Mouse (Mus musculus) kidney, postnatal 4 days (tissue): ENCODE results near the gene Gm20388.

Experiments used
- DNase-seq, 2 experiments: peaks; one replicate each; pipeline ENCODE4 v3.0.0; 2021; ENCODE audit warnings: mixed read lengths in 2 of 2

Gm20388 gene

GRCm38 (mm10) chr8:120376847-120377802 is 466.5 kb downstream of the Gm20388 start:
- DNase-seq: peak; percentile 77 to 78

GRCm38 (mm10) chr8:120377803-120378189 is 467.2 kb downstream of the Gm20388 start:
- DNase-seq: no peak

DNA sequence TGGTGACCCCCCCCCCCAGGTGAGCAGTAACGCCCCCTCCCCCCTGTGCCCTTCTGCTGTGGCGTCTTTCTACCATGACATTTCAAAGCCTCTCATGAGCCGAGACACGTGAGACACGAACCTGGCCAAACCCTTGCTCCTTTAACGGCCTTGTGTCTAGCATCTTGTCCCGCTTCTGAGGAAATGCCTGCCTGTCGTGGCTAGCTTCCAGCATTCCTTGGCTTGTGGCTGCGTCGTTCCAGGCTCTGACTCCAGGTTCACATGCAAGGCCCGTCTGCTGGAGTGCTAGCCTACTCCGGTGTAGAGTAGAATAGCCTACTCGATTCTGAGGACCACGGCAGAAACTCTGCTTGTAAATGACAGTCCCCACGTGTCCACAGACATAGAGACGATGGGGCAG is 467.7 kb downstream of the Gm20388 start:
- DNase-seq: peak; percentile 57 to 66

DNA sequence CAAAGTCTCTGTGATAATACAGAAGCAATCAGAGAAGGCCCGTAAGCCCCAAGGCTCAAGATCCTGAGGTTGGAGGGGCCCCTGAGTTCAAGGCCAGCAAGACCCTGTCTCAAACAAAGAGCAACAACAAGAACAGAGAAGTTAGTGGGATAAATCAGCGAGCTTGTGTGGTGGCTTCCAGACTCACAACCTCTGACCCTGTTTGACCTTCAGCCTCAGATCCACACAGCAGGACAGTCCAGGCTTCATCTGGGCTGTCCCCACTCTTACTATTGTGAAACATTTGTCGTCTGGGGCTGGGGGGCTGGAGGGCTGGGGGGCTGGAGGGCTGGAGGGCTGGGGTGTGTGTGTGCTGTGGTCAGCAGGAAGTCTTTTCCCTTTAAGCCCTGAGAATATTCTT is 468.4 kb downstream of the Gm20388 start:
- DNase-seq: no peak

GRCm38 (mm10) chr8:120381865-120382264 is 471.2 kb downstream of the Gm20388 start:
- DNase-seq: no peak

DNA sequence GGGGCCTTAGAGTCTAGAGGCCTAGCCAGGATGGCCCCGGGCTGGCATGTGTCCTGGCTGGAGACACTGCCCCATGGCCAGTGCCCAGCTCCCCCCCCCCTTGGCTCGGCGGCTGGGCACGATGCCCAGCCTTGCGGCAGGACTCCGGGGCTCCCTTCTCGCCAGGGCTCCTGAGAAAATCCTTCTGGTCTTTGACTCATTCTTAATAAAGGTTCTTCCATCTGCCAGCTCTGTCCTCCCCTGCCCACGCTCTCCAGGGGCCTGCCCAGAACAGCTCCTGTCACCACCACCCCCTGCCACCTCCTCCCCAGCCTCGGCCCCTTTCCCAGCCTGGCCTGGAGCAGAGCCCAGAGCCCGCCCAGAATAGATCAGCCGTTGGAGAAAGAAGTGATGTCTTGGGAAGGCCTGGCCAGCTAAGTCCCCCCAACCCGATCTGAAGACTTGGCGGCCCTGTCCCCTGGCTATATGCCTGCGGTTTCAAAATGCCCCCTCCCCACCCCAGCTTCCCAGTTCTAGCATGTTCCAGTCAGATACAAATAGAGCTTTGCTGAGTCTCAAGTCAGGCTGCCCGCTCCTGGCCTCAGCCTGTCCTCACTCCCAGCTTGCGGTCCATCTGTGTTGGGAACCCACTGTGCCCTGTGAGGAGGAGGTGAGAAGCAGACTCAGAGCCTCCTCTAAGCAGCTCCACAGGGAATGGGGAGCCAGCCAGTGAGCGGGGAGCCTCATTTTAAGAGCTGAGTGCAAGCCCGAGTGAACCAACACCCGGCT is 472.0 kb downstream of the Gm20388 start:
- peak; percentile 68 to 72 for DNase-seq

- no peak for DNase-seq
These were observed 472.5 kb downstream of the Gm20388 start for GRCm38 (mm10) chr8:120383204-120383560.

DNA sequence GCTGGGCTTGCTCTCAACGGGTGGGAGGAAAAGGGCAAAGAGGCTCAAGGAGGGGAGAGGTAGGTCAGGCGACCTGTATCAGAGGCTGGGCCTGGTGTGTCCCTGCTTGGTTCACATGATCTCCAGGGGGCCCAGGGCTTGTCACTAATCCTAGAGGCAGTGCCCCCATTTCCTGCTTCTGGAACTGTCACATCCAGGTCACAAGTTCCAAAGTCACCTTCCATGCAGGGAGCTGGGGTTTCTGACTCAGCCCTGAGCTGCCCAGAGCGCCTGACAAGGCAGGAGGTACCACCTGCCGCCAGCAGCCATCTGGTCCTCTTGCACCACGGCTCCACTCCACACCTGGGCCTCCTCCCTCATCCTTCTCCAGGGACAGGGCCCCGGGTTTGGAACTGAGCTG is 473.1 kb downstream of the Gm20388 start:
- no peak for DNase-seq

- DNase-seq: no peak
These were observed 474.1 kb downstream of the Gm20388 start for GRCm38 (mm10) chr8:120384745-120385144.

DNA sequence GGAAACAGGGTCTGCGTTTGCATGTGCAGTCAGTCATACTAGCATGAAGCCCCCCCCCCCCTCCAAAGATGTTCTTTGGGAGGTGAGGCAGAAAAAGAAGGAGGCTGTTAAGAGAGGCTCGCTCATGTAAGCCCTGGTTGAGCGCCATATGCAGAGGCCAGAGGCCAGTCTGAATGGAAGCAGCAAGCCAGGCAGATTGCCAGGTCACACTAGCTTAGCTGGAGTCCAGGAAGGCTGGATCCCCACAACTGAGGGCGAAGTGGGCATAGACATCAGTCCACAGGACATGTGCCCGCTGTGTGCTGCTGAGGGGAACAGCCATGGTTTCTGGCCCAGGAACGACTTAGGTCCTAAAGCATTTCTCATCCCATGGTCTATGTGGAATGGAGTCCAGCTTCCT is 477.6 kb downstream of the Gm20388 start:
- DNase-seq: no peak

DNA sequence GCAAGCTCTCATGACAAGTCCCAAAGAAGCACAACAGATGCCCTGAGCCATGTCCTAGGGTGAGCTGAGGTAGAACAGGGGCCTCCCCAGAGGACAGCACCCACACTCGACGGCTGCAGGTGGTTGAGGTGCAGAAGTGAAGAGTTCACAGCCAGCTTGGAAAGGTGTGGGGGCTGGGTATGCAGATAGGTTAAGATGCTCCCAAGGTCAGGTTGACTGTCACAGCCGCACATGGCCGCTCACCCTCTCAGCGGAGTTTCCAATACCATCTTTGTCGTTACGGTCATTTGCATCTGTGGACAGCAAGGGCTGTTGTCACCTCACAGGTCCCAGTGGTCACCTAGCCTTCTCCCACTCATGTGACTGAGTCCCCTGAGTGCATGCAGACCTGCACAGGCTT is 480.0 kb downstream of the Gm20388 start:
- no peak for DNase-seq

DNA sequence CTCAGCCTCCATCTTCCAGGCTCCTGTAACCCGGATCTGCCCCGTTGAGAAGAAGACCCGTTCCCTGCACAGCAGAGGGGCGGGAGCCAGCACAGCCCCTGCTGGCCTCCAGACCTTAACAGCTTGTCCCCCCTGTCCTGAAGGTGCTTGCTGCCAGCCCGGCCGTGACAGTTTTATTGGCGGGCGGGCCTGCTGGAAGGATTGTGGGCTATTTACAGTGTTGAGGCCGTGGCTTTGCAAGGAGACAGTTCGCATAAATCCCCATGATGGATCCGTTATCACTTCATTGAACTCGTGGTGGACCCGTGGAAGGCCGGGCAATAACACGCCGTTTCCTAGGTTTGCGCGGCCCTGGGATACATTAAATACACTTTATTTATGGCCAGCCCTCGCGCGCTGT is 481.2 kb downstream of the Gm20388 start:
- DNase-seq: no peak

DNA sequence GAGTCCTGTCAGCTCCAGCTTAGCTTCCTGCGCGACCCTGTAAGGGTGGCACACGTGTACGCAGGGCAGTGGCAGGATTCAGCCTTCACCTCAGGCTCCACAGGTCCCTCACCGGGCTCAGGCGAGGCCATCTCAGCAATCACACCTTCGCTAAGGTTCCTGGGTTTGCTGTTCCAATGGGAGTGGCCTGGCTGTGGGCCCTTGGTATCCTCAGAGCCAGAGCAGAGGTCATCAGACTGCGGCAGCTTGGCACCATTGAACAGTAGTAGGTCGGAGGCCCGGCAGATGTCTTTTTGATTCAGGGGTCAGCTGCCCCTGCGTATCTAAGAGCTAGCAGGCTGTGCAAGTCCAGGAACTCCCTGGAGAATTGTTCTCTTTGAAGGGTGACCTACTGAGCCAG is 482.4 kb downstream of the Gm20388 start:
- no peak for DNase-seq

DNA sequence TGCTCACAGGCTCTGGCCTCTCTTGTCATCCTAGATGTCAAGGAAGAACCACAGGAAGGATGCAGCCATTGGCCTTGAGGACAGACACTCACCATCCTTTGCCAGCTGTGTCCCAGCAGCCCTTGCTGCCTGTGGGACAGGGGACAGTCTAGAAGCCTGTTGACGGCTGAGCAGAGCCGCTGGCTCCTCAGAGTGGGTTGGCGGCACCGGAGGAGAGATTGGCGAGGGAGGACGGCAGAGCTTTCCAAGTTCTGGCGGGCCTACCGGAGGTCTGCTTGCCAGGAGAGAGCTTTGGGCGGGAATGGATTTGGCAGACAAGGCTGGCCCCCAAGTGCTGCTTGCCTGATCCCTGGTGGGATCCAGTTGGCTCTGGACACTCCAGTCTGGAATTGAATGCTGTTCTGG is 483.2 kb downstream of the Gm20388 start:
- no peak for DNase-seq

- no peak for DNase-seq
These were observed 485.3 kb downstream of the Gm20388 start for GRCm38 (mm10) chr8:120395892-120396291.

GRCm38 (mm10) chr8:120396756-120397155 is 486.1 kb downstream of the Gm20388 start:
- DNase-seq: no peak

DNA sequence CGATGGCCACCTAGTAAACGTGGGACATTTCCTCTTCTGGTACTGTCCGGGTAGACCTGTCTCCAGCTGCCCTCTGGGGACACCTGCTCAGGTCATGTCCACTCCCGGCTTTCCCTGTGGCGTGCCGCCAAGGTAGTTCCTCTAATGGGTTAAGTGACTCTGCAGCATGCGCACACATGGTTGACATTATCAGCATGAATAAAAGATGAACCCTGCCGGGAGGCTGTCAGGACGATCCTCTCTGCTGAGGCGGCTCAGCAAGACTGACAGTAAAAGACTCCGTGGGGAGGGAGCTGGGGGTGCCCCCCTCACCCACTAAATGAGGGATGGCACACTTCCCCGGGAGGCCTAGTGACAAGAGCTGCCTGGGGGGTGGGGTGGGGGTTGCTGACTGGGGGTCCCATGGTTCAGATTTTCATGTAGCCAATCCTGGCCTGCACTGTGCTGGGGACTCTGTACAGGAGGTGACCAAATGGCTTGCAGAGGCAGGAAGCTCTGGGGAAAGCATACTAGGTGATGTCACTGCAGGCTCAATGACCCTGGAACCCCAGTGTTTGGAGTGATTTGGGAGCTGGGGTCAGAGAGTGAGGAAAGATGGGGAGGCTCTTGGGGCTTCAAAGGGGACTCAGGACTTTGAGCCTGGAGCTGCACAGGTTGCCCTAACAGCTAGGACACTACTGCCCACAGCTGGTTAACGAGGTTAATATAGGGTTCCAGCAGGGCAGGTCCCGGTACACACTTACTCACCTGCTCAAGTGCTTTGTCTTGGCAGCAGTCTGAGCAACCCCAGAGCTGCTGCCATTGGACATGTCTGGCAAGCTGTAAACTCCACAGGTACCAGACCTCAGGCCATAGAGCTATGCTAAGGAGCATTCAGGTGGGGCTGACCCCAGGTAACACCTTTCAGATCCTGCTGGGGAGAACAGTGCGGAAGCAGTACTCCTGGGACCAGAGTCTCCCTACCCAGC is 487.1 kb downstream of the Gm20388 start:
- no peak for DNase-seq

DNA sequence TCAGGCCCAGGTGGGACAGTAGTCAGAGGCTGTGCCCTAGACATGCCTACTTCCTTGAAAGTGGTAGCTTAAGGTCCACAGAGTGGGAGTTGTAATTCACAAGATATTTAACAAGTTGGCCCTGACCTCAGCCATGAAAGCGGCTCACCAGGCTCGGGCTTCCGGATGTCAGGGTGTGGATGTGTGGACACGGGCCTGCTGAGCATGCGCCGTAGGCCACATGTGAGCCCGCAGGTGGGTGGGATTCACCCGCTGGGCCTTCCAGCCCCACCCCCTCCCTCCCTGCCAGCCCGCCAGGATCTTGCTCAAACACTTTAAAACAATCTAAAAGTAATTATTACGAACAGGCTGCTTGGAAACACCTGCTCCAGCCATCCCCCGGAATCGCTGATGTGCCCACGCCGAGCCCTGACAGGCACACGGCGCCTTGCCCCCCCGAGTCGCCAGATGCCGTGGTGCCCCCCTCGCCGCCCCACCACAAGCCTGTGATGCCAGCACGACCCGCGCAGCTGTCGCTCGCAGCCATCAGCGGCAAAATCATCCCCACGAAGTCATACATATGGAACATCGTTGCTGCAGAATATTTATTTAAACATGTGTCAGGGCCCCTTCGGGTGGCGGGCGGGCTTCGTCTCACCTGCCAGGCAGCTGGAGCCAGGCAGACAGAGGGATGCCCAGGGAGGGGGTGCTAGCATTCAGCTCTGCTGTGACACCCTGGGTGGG is 488.7 kb downstream of the Gm20388 start:
- DNase-seq: peak in 1 of 2 experiments; percentile 59

DNA sequence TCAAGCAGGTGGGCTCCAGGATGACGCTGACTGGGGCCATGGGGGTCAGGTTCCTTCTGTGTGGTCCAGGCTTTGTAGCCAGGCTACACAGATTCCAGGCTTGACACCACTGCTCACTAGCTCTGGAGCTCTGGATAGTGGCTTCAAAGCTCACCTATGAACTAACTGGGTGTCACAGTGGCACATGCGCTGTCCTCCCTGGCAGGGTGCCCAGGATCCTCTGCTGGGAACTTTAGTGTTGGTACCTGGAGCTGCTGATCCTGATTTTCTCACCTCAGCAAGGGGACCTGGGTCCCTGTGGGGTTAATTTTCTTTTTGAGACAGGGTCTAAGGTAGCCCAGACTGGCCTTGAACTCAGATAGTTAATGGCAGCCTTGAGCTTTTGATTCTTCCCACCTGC is 490.6 kb downstream of the Gm20388 start:
- DNase-seq: no peak

DNA sequence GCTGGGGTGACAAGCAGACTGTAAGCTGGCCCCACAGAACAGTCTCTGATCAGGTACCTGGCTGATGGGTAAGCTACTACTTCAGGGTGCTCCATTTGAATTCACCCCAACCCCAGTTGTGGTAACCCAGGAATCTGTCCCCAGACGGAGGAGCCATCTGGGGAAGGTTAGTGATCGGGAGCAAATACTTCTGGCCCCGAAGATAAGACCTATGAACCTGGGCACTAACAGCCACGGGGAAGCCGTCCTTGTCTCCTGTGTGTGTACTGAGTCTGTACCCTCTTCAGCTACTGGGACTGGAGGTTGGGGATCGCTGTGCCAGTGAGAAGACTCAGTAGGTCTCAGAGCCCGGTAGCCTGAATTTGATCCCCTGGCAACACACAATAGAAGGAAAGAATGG is 491.1 kb downstream of the Gm20388 start:
- DNase-seq: no peak

DNA sequence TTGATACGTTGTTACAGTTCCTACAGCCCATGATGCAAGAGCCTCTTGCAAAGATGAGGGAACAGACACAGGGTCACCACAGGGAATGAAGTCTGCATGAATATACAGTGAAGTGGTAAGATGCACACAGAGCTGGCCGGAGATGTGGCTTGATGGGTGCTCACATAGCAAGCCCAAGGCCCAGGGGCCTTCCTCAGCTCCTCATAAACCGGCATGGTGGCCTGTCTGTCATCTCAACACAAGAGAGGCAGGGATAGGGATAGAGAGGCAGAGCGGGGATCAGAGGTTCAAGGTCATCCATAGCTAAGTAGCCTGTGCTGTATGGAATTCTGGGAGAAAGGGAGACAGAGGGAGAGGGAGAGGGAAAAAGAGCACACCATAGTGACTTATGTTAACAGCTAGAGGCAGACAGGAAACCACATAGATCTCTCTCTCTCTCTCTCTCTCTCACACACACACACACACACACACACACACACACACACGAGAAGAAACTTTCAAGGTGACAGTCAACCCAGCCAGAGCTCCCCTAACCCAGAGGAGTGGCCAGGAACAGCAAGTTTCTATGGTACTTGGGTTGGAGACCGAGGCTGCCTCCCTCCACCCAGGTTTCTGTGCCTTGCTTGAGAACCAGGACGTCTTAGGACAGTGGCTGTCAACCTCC is 493.1 kb downstream of the Gm20388 start:
- no peak for DNase-seq
